Mouse (Mus musculus): ENCODE results near the gene Upk3a.

The Upk3a gene

DNA sequence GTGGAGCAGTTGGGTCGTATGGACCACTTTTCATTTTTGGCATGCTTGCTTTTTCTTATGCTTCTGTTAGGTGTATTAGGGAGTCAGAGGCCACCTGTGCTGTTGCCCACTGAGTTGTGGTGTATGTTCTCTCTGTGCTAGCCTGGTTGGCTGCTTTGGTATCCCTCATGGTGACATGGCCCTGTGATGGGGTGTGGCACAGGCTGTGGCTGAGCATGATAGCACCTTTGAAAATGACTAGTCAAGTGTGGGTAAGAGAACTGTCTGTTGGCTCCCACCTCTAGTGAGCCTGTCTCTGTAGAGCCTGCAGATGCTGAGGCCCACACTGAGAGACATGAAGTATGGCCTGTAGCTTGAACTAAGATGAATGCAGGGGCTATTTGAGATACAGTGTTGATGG, 32.8 kb downstream of the Upk3a start:
- DNase-seq (ENCODE audit: low spot score in 2 of 2), result no peak

DNA sequence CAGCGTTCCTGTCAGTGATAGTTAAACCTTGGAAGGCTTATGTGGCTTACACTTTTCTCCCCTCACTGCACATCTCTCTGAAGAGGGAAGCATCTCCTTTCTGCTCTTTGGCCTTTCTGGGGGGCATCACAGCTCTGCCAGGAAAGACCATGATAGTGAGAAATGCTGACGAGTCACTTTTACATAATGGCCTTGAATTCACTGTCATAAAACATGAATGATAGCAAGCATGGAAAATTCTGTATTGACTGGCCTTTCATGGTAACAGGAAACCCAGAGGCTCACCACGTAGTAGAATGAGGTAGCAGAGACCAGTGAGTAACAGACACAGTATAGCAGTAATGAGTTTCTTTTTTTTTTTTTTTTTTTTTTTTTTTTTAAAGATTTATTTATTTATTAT, 37.2 kb downstream of the Upk3a start:
- no peak for DNase-seq (ENCODE audit: low spot score in 2 of 2)

DNA sequence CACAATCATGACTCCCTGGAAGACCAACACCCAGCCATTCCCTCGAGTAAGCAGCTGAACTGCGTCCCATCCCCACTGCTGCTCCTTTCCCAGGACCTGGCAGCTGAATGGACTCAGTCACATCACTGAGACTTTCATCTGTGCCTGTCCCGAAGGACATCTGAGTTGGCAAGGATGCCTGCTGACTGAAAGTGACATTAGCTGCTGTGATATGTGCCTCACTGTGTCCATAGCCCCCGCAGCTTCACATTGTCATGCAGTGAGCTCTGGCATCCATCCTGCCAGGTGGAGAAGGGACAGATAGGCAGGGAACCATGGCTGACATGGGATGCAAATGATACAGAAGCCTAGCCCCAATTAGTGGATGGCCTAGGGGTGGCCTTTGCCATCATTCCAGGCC, 38.2 kb downstream of the Upk3a start:
- no peak for DNase-seq (ENCODE audit: low spot score in 2 of 2)

DNA sequence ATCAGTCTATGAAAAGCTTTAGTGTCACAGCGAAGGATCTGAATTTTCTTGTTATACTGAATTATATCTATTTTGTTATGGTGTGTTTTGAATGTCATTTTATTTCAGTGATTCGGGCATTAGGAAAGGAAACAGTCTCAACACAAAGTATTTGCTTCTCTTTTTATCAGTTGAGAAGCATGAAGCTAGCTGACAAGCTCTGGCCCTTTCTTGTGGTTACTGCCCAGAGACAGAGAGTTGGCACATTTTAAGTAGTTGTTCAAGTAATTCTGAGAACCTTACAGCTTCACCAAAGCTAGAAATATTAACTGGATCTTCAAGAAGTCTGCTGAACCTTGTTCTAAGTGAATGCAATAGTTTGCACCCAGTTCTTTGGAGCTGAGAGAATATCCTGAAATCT, 46.5 kb downstream of the Upk3a start:
- DNase-seq (ENCODE audit: low spot score in 2 of 2), result no peak

DNA sequence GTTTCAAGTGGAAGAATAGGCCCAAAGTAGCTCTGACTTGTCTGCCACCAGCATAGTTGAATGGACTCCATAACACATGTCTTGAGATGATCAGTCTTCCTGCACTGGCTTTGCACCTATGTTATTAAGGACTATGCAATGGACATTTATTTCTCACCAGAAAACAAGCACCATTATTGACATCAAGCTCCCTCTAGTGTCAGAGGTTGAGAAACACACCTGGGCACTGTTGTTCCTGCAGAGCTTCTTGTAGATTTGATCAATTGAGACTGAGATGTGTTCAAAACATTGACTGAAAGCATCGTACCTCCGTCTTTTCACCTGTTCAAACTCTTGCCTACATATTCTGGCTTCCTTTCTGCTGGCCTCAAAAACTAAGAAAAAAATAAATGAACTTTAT, 53.6 kb downstream of the Upk3a start:
- DNase-seq (ENCODE audit: low spot score in 2 of 2), result no peak

All from frontal cortex, postnatal 10 days (tissue).